Mouse (Mus musculus) monocyte, adult 5-6 weeks (primary cell): ENCODE measurements around the gene Prl8a9. TPM values are rescaled to one million over a fixed set of nuclear protein-coding genes. Genes with fewer than 3 reads are reported as not detected.

Source experiments
- ATAC-seq: fragments of 153-309, 156-312 bp; replicated peaks from 2 replicates; pipeline ENCODE4 v1.8.0; 2017; ENCODE audit warnings: mild to moderate bottlenecking; ENCODE audit not compliant: low TSS enrichment, insufficient number of reproducible peaks, severe bottlenecking, poor library complexity, low FRiP score
- total RNA-seq: library from RNA; stranded (forward); fragments of 200-1000, 200-491, 200-594 nt; gene quantifications from 3 replicates; pipeline ENCODE4 v1.2.3, GENCODE M21; 2017

The Prl8a9 gene
- not detected in 3 replicates for total RNA-seq

- no peak for ATAC-seq
Observed at GRCm38 (mm10) chr13:27564506-27564905, at the start of gene Prl8a9. Gene Prl8a9, minus strand, starts transcription at chr13:27564606.

- no peak for ATAC-seq
Observed at GRCm38 (mm10) chr13:27610482-27610881, 46.1 kb upstream of the Prl8a9 start, which contains the start of gene Prl7b1. Gene Prl7b1, minus strand, starts transcription at chr13:27610582.

GRCm38 (mm10) chr13:27582071-27582470 lies 17.7 kb upstream of the Prl8a9 start, which contains the start of gene Prl8a1:
Gene Prl8a1, minus strand, starts transcription at chr13:27582171.
- no peak for ATAC-seq

GRCm38 (mm10) chr13:27553336-27553735 lies 11.1 kb downstream of the Prl8a9 start:
- ATAC-seq, result no peak

- no peak for ATAC-seq
Observed at GRCm38 (mm10) chr13:27523156-27523555, 41.2 kb downstream of the Prl8a9 start.

GRCm38 (mm10) chr13:27513117-27513516 lies 51.3 kb downstream of the Prl8a9 start, which contains the start of gene Prl8a8:
Gene Prl8a8, minus strand, starts transcription at chr13:27513217.
- no peak for ATAC-seq

Other genes starting within 250 kb of the Prl8a9 start
- gene Prl8a2, start 218.9 kb downstream of the Prl8a9 start, total RNA-seq, result not detected in 3 replicates
- not detected in 3 replicates for gene Prl2b1, start 173.8 kb downstream of the Prl8a9 start, total RNA-seq
- gene Prl8a6, start 125.9 kb downstream of the Prl8a9 start, total RNA-seq, result not detected in 3 replicates
- gene Prl8a8, start 51.4 kb downstream of the Prl8a9 start, total RNA-seq, result not detected in 3 replicates
- gene Prl8a1, start 17.6 kb upstream of the Prl8a9 start, total RNA-seq, result not detected in 3 replicates
- gene Prl7b1, start 46.0 kb upstream of the Prl8a9 start, total RNA-seq, result not detected in 3 replicates
- gene Prl7a1, start 77.9 kb upstream of the Prl8a9 start, total RNA-seq, result not detected in 3 replicates
- not detected in 3 replicates for gene Prl7a2, start 103.4 kb upstream of the Prl8a9 start, total RNA-seq
- gene Prl7d1, start 152.1 kb upstream of the Prl8a9 start, total RNA-seq, result not detected in 3 replicates
- gene Prl7c1, start 216.2 kb upstream of the Prl8a9 start, total RNA-seq, result not detected in 3 replicates
- not detected in 3 replicates for gene Prl2a1, start 237.0 kb upstream of the Prl8a9 start, total RNA-seq